Comparison of ENCODE assay signal across 17 mouse cellular contexts in genomic region chr13:81230161-81230560, GRCm38 (mm10).
A peak's percentile ranks its signal among the peaks of the same experiment; 100 is the strongest.
DNase-seq lines count a peak whose midpoint lies in the region; ATAC-seq lines count a peak whose summit lies in the region.
"Had no signal": no experiment of that assay in that cellular context is flagged by ENCODE, and none has a peak within 500 bp of the region (broad histone marks: within the 10 kb centered on the region; RNA-seq: fewer than 3 reads in every experiment).

No protein-coding gene starts in this region.

- peak; percentile 45; the same call in 1 of the 2 replicates for ATAC-seq in heart, embryonic 12.5 days (ENCODE audit: insufficient number of reproducible peaks, low FRiP score)
- ATAC-seq in heart, embryonic 15.5 days (replicated peaks; ENCODE audit: insufficient number of reproducible peaks, insufficient read depth, low FRiP score, low read depth) = no peak; the same call in 1 of the 2 replicates
- ATAC-seq in forebrain, embryonic 14.5 days = no peak
- ATAC-seq: activated CD4-positive, CD25-positive, alpha-beta regulatory T cell, adult 4 months; intestine, postnatal 0 days had no signal

- H3K4me2 ChIP-seq in heart, embryonic 12.5 days = no peak overlapping the region
- H3K4me2 ChIP-seq in heart, embryonic 15.5 days = no peak overlapping the region
- no peak overlapping the region for H3K4me2 ChIP-seq in forebrain, embryonic 14.5 days (ENCODE audit: low read length)

- DNase-seq in heart, postnatal 4 days = no peak
- peak; percentile 62 for DNase-seq in 416B (ENCODE audit: low read depth)
- peak; percentile 20 for DNase-seq in lung, postnatal 14 days
- DNase-seq in neural tube, embryonic 10.5 days (ENCODE audit: extremely low spot score, low spot score) = no peak
- no peak for DNase-seq in cerebellum, postnatal 4 days (ENCODE audit: low spot score in 2 of 2)
- no peak for DNase-seq in forebrain, embryonic 14.5 days (ENCODE audit: low spot score)
- DNase-seq: cerebellum, adult 18-20 months; right cerebral cortex, postnatal 4 days; thymus, postnatal 36 days had no signal

- 48% methylated on average over 4 of the region's 4 CpGs for WGBS in heart, embryonic 12.5 days
- 51% methylated on average over 4 of the region's 4 CpGs for WGBS in heart, embryonic 15.5 days
- 72% methylated on average over 4 of the region's 4 CpGs for WGBS in forebrain, embryonic 14.5 days

- no peak overlapping the region for H3K4me3 ChIP-seq in heart, embryonic 12.5 days
- no peak overlapping the region for H3K4me3 ChIP-seq in heart, embryonic 15.5 days
- H3K4me3 ChIP-seq in forebrain, embryonic 14.5 days (ENCODE audit: low read depth, low read length) = no peak overlapping the region
- H3K4me3 ChIP-seq: embryonic facial prominence, embryonic 10.5 days; hindbrain, embryonic 10.5 days; limb, embryonic 10.5 days; megakaryocyte, embryonic 14.5 days had no signal

- no peaks in the 10 kb centered on the region for H3K27me3 ChIP-seq in heart, embryonic 12.5 days (replicated peaks)
- H3K27me3 ChIP-seq in heart, embryonic 15.5 days = no peaks in the 10 kb centered on the region
- no peaks in the 10 kb centered on the region for H3K27me3 ChIP-seq in forebrain, embryonic 14.5 days (replicated peaks; ENCODE audit: control insufficient read depth, insufficient read depth, low read length)
- H3K27me3 ChIP-seq: megakaryocyte, embryonic 14.5 days had no signal

- no peak overlapping the region; the same call in 1 of the 2 replicates for H3K27ac ChIP-seq in heart, embryonic 12.5 days (ENCODE audit: poor library complexity, severe bottlenecking)
- peak overlapping the region; percentile 49 for H3K27ac ChIP-seq in heart, embryonic 15.5 days
- no peak overlapping the region for H3K27ac ChIP-seq in forebrain, embryonic 14.5 days (ENCODE audit: low read depth, low read length)
- H3K27ac ChIP-seq: embryonic facial prominence, embryonic 10.5 days; hindbrain, embryonic 10.5 days; limb, embryonic 10.5 days had no signal

- H3K4me1 ChIP-seq in heart, embryonic 12.5 days (replicated peaks) = no peaks in the 10 kb centered on the region
- H3K4me1 ChIP-seq in heart, embryonic 15.5 days (replicated peaks) = no peaks in the 10 kb centered on the region
- no peaks in the 10 kb centered on the region for H3K4me1 ChIP-seq in forebrain, embryonic 14.5 days (ENCODE audit: control insufficient read depth, insufficient read depth, low read length)
- H3K4me1 ChIP-seq: embryonic facial prominence, embryonic 10.5 days; hindbrain, embryonic 10.5 days; limb, embryonic 10.5 days had no signal

- H3K9me3 ChIP-seq in heart, embryonic 12.5 days (replicated peaks) = no peaks in the 10 kb centered on the region
- H3K9me3 ChIP-seq in heart, embryonic 15.5 days (replicated peaks) = no peaks in the 10 kb centered on the region
- no peaks in the 10 kb centered on the region for H3K9me3 ChIP-seq in forebrain, embryonic 14.5 days (replicated peaks; ENCODE audit: control insufficient read depth, low read length)
- H3K9me3 ChIP-seq: embryonic facial prominence, embryonic 10.5 days; hindbrain, embryonic 10.5 days; limb, embryonic 10.5 days had no signal

- no peak overlapping the region for H3K9ac ChIP-seq in heart, embryonic 12.5 days
- no peak overlapping the region for H3K9ac ChIP-seq in heart, embryonic 15.5 days
- no peak overlapping the region for H3K9ac ChIP-seq in forebrain, embryonic 14.5 days (ENCODE audit: low read length)

- H3K36me3 ChIP-seq in heart, embryonic 12.5 days = no peaks in the 10 kb centered on the region
- H3K36me3 ChIP-seq in heart, embryonic 15.5 days = no peaks in the 10 kb centered on the region
- H3K36me3 ChIP-seq in forebrain, embryonic 14.5 days (ENCODE audit: control insufficient read depth, insufficient read depth, low read length) = no peaks in the 10 kb centered on the region
- H3K36me3 ChIP-seq: embryonic facial prominence, embryonic 10.5 days; hindbrain, embryonic 10.5 days; limb, embryonic 10.5 days had no signal

Comparison
In these comparisons a context has a peak if more than half of its experiments do, and no peak if none do; other contexts are left out.
1. DNase-seq: peak in 416B (single experiment) and lung, postnatal 14 days (single experiment); none in heart, postnatal 4 days (single experiment), neural tube, embryonic 10.5 days (single experiment), cerebellum, postnatal 4 days (0 of 2) and forebrain, embryonic 14.5 days (single experiment).